Mouse (Mus musculus): ENCODE data around the gene Tmem169. TPM values are rescaled to one million over a fixed set of nuclear protein-coding genes. Genes with fewer than 3 reads are reported as not detected.
"Not testable (repeated sequence)": the region's sequence is repeated elsewhere in the genome, so short reads cannot be mapped to it uniquely, and the experiment has no call there.

Gene Tmem169
- polyA plus RNA-seq (2012; fragmentation: generic; extraction: Trizol), result 0.41 TPM

GRCm38 (mm10) chr1:72283992-72284485, at the start of gene Tmem169, which contains the start of gene Pecr:
Tmem169 (plus strand) TSS chr1:72284369.
Pecr (minus strand) TSS chr1:72284314.
- TF ChIP-seq POLR2AphosphoS2 (IDR thresholded peaks at IDR 0.05; ENCODE audit: insufficient read length, low read depth) (peak; percentile 71), REST (IDR thresholded peaks at IDR 0.05; ENCODE audit: insufficient read depth, insufficient read length) (no peak), CEBPB (IDR thresholded peaks at IDR 0.05; ENCODE audit: insufficient read depth, poor library complexity, severe bottlenecking) (no peak), MYOG (IDR thresholded peaks at IDR 0.05; ENCODE audit: control insufficient read depth in 1 of 3, insufficient read depth in 1 of 3, insufficient read length in 2 of 3, low read depth in 2 of 3) (no peak), SRF (IDR thresholded peaks at IDR 0.05; ENCODE audit: control insufficient read depth, insufficient read length, low read depth) (no peak), USF1 (IDR thresholded peaks at IDR 0.05; ENCODE audit: low read depth) (peak; percentile 91), TCF3 (IDR thresholded peaks at IDR 0.05; ENCODE audit: insufficient read length, low read depth) (no peak), POLR2A (IDR thresholded peaks at IDR 0.05; ENCODE audit: insufficient read length, low read depth) (peak; percentile 69), TCF12 (IDR thresholded peaks at IDR 0.05; ENCODE audit: insufficient read depth, poor library complexity, severe bottlenecking) (no peak), MYOD1 (IDR thresholded peaks at IDR 0.05; ENCODE audit: control insufficient read depth in 1 of 3, insufficient read length in 2 of 3, low read depth in 2 of 3) (no peak), E2F4 (IDR thresholded peaks at IDR 0.05; ENCODE audit: insufficient read depth) (no peak), MAX (IDR thresholded peaks at IDR 0.05; ENCODE audit: low read depth) (peak; percentile 21)
- H3K36me3 ChIP-seq (ENCODE audit: control insufficient read depth, insufficient read depth), result no peaks in the 10 kb centered on the region
- no peaks in the 10 kb centered on the region for H3K79me2 ChIP-seq (ENCODE audit: control insufficient read depth, insufficient read depth)
- H3K4me2 ChIP-seq (ENCODE audit: low read depth), result peak within 1 kb of the TSS; percentile 76
- no peaks in the 10 kb centered on the region for H3K27me3 ChIP-seq (ENCODE audit: control insufficient read depth, insufficient read depth, insufficient read length)
- peak within 1 kb of the TSS; percentile 32 for H3K4me3 ChIP-seq
- no peak within 1 kb of the TSS for H3ac ChIP-seq (ENCODE audit: control insufficient read depth, insufficient read length)

GRCm38 (mm10) chr1:72236363-72237006, 47.7 kb upstream of the Tmem169 start:
- H3ac ChIP-seq (ENCODE audit: control insufficient read depth, insufficient read length); H3K79me2 ChIP-seq (ENCODE audit: control insufficient read depth, insufficient read depth); H3K36me3 ChIP-seq (ENCODE audit: control insufficient read depth, insufficient read depth); H3K27me3 ChIP-seq (ENCODE audit: control insufficient read depth, insufficient read depth, insufficient read length): not testable (repeated sequence)
- peak overlapping the region; percentile 31 for H3K4me3 ChIP-seq
- H3K4me2 ChIP-seq (ENCODE audit: low read depth), result peak overlapping the region; percentile 91
- peak; percentile 74 for TF ChIP-seq POLR2A (IDR thresholded peaks at IDR 0.05; ENCODE audit: insufficient read length, low read depth)
- TF ChIP-seq MYOD1 (IDR thresholded peaks at IDR 0.05; ENCODE audit: control insufficient read depth in 1 of 3, insufficient read length in 2 of 3, low read depth in 2 of 3), result peak in 1 of 3 experiments; percentile 26
- TF ChIP-seq POLR2AphosphoS2 (IDR thresholded peaks at IDR 0.05; ENCODE audit: insufficient read length, low read depth), result peak; percentile 75

- H3K4me2 ChIP-seq (ENCODE audit: low read depth), result peak overlapping the region; percentile 70
- TF ChIP-seq MYOG (IDR thresholded peaks at IDR 0.05; ENCODE audit: control insufficient read depth in 1 of 3, insufficient read depth in 1 of 3, insufficient read length in 2 of 3, low read depth in 2 of 3) (no peak), MAX (IDR thresholded peaks at IDR 0.05; ENCODE audit: low read depth) (no peak), POLR2AphosphoS2 (IDR thresholded peaks at IDR 0.05; ENCODE audit: insufficient read length, low read depth) (no peak), MYOD1 (IDR thresholded peaks at IDR 0.05; ENCODE audit: control insufficient read depth in 1 of 3, insufficient read length in 2 of 3, low read depth in 2 of 3) (no peak), CEBPB (IDR thresholded peaks at IDR 0.05; ENCODE audit: insufficient read depth, poor library complexity, severe bottlenecking) (no peak)
- H3K4me3 ChIP-seq, result peak overlapping the region; percentile 31
- no peak overlapping the region for H3ac ChIP-seq (ENCODE audit: control insufficient read depth, insufficient read length)
- H3K79me2 ChIP-seq (ENCODE audit: control insufficient read depth, insufficient read depth), result no peaks in the 10 kb centered on the region
- no peaks in the 10 kb centered on the region for H3K36me3 ChIP-seq (ENCODE audit: control insufficient read depth, insufficient read depth)
- no peaks in the 10 kb centered on the region for H3K27me3 ChIP-seq (ENCODE audit: control insufficient read depth, insufficient read depth, insufficient read length)
These were observed 47.0 kb upstream of the Tmem169 start for GRCm38 (mm10) chr1:72237007-72237775.

GRCm38 (mm10) chr1:72238016-72238580, 46.1 kb upstream of the Tmem169 start:
- Histone ChIP-seq H3K4me2 (ENCODE audit: low read depth) (peak overlapping the region; percentile 70), H3K27me3 (ENCODE audit: control insufficient read depth, insufficient read depth, insufficient read length) (no peaks in the 10 kb centered on the region), H3K79me2 (ENCODE audit: control insufficient read depth, insufficient read depth) (no peaks in the 10 kb centered on the region), H3ac (ENCODE audit: control insufficient read depth, insufficient read length) (no peak overlapping the region), H3K36me3 (ENCODE audit: control insufficient read depth, insufficient read depth) (no peaks in the 10 kb centered on the region), H3K4me3 (no peak overlapping the region)
- TF ChIP-seq TCF12 (IDR thresholded peaks at IDR 0.05; ENCODE audit: insufficient read depth, poor library complexity, severe bottlenecking) (no peak), REST (IDR thresholded peaks at IDR 0.05; ENCODE audit: insufficient read depth, insufficient read length) (no peak), MAX (IDR thresholded peaks at IDR 0.05; ENCODE audit: low read depth) (no peak), SRF (IDR thresholded peaks at IDR 0.05; ENCODE audit: control insufficient read depth, insufficient read length, low read depth) (no peak), MYOG (IDR thresholded peaks at IDR 0.05; ENCODE audit: control insufficient read depth in 1 of 3, insufficient read depth in 1 of 3, insufficient read length in 2 of 3, low read depth in 2 of 3) (no peak), POLR2AphosphoS2 (IDR thresholded peaks at IDR 0.05; ENCODE audit: insufficient read length, low read depth) (no peak), POLR2A (IDR thresholded peaks at IDR 0.05; ENCODE audit: insufficient read length, low read depth) (no peak), USF1 (IDR thresholded peaks at IDR 0.05; ENCODE audit: low read depth) (no peak), E2F4 (IDR thresholded peaks at IDR 0.05; ENCODE audit: insufficient read depth) (no peak), MYOD1 (IDR thresholded peaks at IDR 0.05; ENCODE audit: control insufficient read depth in 1 of 3, insufficient read length in 2 of 3, low read depth in 2 of 3) (no peak), CEBPB (IDR thresholded peaks at IDR 0.05; ENCODE audit: insufficient read depth, poor library complexity, severe bottlenecking) (no peak), TCF3 (IDR thresholded peaks at IDR 0.05; ENCODE audit: insufficient read length, low read depth) (no peak)

- H3K4me3 ChIP-seq; H3ac ChIP-seq (ENCODE audit: control insufficient read depth, insufficient read length); H3K36me3 ChIP-seq (ENCODE audit: control insufficient read depth, insufficient read depth); H3K79me2 ChIP-seq (ENCODE audit: control insufficient read depth, insufficient read depth); H3K27me3 ChIP-seq (ENCODE audit: control insufficient read depth, insufficient read depth, insufficient read length); H3K4me2 ChIP-seq (ENCODE audit: low read depth): not testable (repeated sequence)
These were observed 45.1 kb upstream of the Tmem169 start for GRCm38 (mm10) chr1:72239113-72239512.

Data from myocyte (in vitro differentiated cells).